Mouse (Mus musculus) activated CD4-positive, CD25-positive, alpha-beta regulatory T cell, adult 9 weeks (primary cell): ENCODE results near the gene Fastkd2. TPM values are rescaled to one million over a fixed set of nuclear protein-coding genes. Genes with fewer than 3 reads are reported as not detected.

Source experiments
- polyA plus RNA-seq: library from polyadenylated mRNA; unstranded; fragments of 100-300 nt; shearing (Covaris generic); gene quantifications from one replicate; pipeline ENCODE4 v1.2.1, GENCODE M21; 2017

The Fastkd2 gene
- polyA plus RNA-seq = 39.8 TPM

GRCm38 (mm10) chr1:63730240-63730771, at the start of gene Fastkd2, which contains the start of gene Mdh1b:
Gene Fastkd2, plus strand, starts transcription at chr1:63730614.
Gene Mdh1b, minus strand, starts transcription at chr1:63730318.

GRCm38 (mm10) chr1:63686827-63687226, 43.6 kb upstream of the Fastkd2 start, which contains the start of gene Dytn:
Gene Dytn, minus strand, starts transcription at chr1:63686927.

GRCm38 (mm10) chr1:63769167-63769566, 38.8 kb downstream of the Fastkd2 start, which contains the start of gene 4933402D24Rik:
Gene 4933402D24Rik, minus strand, starts transcription at chr1:63769267.

Other genes starting within 250 kb of the Fastkd2 start
- not detected for gene Gm39653, start 114.6 kb upstream of the Fastkd2 start, polyA plus RNA-seq
- not detected for gene Dytn, start 43.7 kb upstream of the Fastkd2 start, polyA plus RNA-seq
- not detected for gene Mdh1b, start 296 bp upstream of the Fastkd2 start, polyA plus RNA-seq
- gene 4933402D24Rik, start 38.7 kb downstream of the Fastkd2 start, polyA plus RNA-seq = not detected